Mouse (Mus musculus) heart, postnatal 0 days (tissue): Measurements from ENCODE around the gene Syn3. TPM values are rescaled to one million over a fixed set of nuclear protein-coding genes. Genes with fewer than 3 reads are reported as not detected.
A peak's percentile ranks its signal among the peaks of the same experiment; 100 is the strongest.

ENCODE experiments used
- ATAC-seq: fragments of 200-750 bp; cut with Nextera tagmentation; 2 replicates; pipeline ENCODE4 v1.8.0; 2017; ENCODE audit warnings: low read depth, moderate number of reproducible peaks, moderate library complexity; ENCODE audit not compliant: insufficient read depth
- DNase-seq: peaks from one replicate; pipeline ENCODE4 v3.0.0-alpha.2; 2016; ENCODE audit warnings: low spot score
- H3K27ac ChIP-seq: fragments of 300-500 bp; sonication (generic); 2 replicates; pipeline ENCODE4 v1.5.1; 2014; ENCODE audit warnings: low read depth, mild to moderate bottlenecking
- H3K27me3 ChIP-seq: fragments of 300-500 bp; sonication (generic); 2 replicates; pipeline ENCODE4 v1.6.1; 2014; ENCODE audit warnings: low read length, mixed read lengths; ENCODE audit not compliant: control insufficient read depth, insufficient read depth
- H3K36me3 ChIP-seq: fragments of 300-500 bp; sonication (generic); replicated peaks from 2 replicates; pipeline ENCODE4 v1.6.1; 2014; ENCODE audit warnings: low read length, mixed read lengths; ENCODE audit not compliant: control insufficient read depth, insufficient read depth
- H3K4me1 ChIP-seq: fragments of 300-500 bp; sonication (generic); 2 replicates; pipeline ENCODE4 v1.6.1; 2014; ENCODE audit warnings: antibody characterized with exemption; ENCODE audit not compliant: control insufficient read depth, insufficient read depth
- H3K4me2 ChIP-seq: fragments of 300-500 bp; sonication (generic); 2 replicates; pipeline ENCODE4 v1.6.1; 2014; ENCODE audit warnings: low read depth, mild to moderate bottlenecking, low read length, moderate library complexity
- H3K4me3 ChIP-seq: fragments of 300-500 bp; sonication (generic); 2 replicates; pipeline ENCODE4 v1.5.1; 2014; ENCODE audit warnings: low read depth, low read length
- H3K9ac ChIP-seq: fragments of 300-500 bp; sonication (generic); replicated peaks from 2 replicates; pipeline ENCODE4 v1.6.1; 2014; ENCODE audit warnings: low read depth, low read length, mixed read lengths
- H3K9me3 ChIP-seq: fragments of 300-500 bp; sonication (generic); replicated peaks from 2 replicates; pipeline ENCODE4 v1.6.1; 2016; ENCODE audit warnings: low read length; ENCODE audit not compliant: control insufficient read depth
- CTCF ChIP-seq: IDR thresholded peaks from 2 replicates; pipeline ENCODE4 v1.5.1; 2016; ENCODE audit warnings: antibody characterized with exemption, control low read depth, low read depth
- EP300 ChIP-seq: IDR thresholded peaks from 2 replicates; pipeline ENCODE4 v1.6.1; 2016; ENCODE audit warnings: antibody characterized with exemption, low read depth
- WGBS: fragments of 180-500 bp; shearing (Covaris S2); extraction: QIAGEN DNeasy Blood & Tissue Kit; methylation state at CpG from one replicate; pipeline ENCODE4 v1.1.7; 2014; 5-methylcytosine and 5-hydroxymethylcytosine counted together
- polyA plus RNA-seq: library from polyadenylated mRNA; unstranded; fragments of >200 nt; fragmentation: Nextera tagmentation; extraction: Ambion mirVana; gene quantifications from 2 replicates; pipeline ENCODE4 v1.2.1, GENCODE M21; 2015
- total RNA-seq: library from RNA; depleted of rRNA; stranded (reverse); fragments of >200 nt; gene quantifications from 2 replicates; pipeline ENCODE4 v1.2.3, GENCODE M21; 2014; ENCODE audit warnings: low replicate concordance

Syn3 gene
- total and polyA plus RNA-seq, 2 experiments from 2014 or later: 0.48 TPM; not detected in 1

- no peaks in the 10 kb centered on the region for H3K9me3 ChIP-seq
- peak overlapping the region; percentile 52 for H3K27ac ChIP-seq
- H3K4me2 ChIP-seq: no peak overlapping the region
- no peak for TF ChIP-seq CTCF
- no peak for TF ChIP-seq EP300
- no peaks in the 10 kb centered on the region for H3K4me1 ChIP-seq
- no peak overlapping the region for H3K4me3 ChIP-seq
- no peaks in the 10 kb centered on the region for H3K36me3 ChIP-seq
- no peak for DNase-seq
- no peak for ATAC-seq
- no peaks in the 10 kb centered on the region for H3K27me3 ChIP-seq
- no peak overlapping the region for H3K9ac ChIP-seq
- WGBS: 58% methylated on average over 5 of the region's 5 CpGs
Measured at GRCm38 (mm10) chr10:86137589-86138173, 361.0 kb downstream of the Syn3 start.

- no peak overlapping the region for H3K4me3 ChIP-seq
- no peak for TF ChIP-seq EP300
- no peak for TF ChIP-seq CTCF
- WGBS: 52% methylated on average over 3 of the region's 3 CpGs
Measured at GRCm38 (mm10) chr10:86137106-86137505, 361.6 kb downstream of the Syn3 start.

DNA sequence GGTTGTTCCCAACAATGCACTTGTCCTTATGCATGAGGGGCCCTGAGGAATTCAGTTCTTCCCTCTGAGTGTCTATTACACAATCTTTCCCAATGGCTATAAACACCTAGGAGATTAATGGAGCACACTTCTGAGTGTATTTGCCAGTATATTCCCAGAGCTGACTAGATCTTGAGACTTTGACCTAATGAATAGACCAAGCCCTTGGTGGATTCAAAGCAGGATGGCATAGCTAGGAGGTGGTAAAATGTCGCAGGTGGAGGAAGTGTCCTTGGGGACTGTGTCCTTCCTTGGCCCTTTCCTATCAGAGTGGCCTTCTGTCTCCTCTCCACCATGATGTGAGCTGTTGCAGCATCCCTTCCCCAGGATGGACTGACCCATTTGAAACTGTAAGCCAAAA, 362.4 kb downstream of the Syn3 start:
- H3K4me1 ChIP-seq: no peaks in the 10 kb centered on the region
- DNase-seq (no peak), ATAC-seq (no peak)
- 93% methylated on average over 1 of the region's 1 CpGs for WGBS
- H3K9ac ChIP-seq: no peak overlapping the region
- H3K4me2 ChIP-seq: no peak overlapping the region
- H3K27ac ChIP-seq: no peak overlapping the region
- no peaks in the 10 kb centered on the region for H3K36me3 ChIP-seq
- no peaks in the 10 kb centered on the region for H3K27me3 ChIP-seq
- H3K9me3 ChIP-seq: no peaks in the 10 kb centered on the region
- no peak for TF ChIP-seq EP300
- H3K4me3 ChIP-seq: no peak overlapping the region

More at GRCm38 (mm10) chr10:86137106-86137505, 361.6 kb downstream of the Syn3 start:
- H3K27ac ChIP-seq: peak overlapping the region; percentile 11; the same call in 1 of the 2 replicates
- ATAC-seq (no peak), DNase-seq (no peak)
- H3K9ac ChIP-seq: no peak overlapping the region
- no peaks in the 10 kb centered on the region for H3K9me3 ChIP-seq
- no peaks in the 10 kb centered on the region for H3K36me3 ChIP-seq
- H3K27me3 ChIP-seq: no peaks in the 10 kb centered on the region
- no peaks in the 10 kb centered on the region for H3K4me1 ChIP-seq
- no peak overlapping the region for H3K4me2 ChIP-seq

DNA sequence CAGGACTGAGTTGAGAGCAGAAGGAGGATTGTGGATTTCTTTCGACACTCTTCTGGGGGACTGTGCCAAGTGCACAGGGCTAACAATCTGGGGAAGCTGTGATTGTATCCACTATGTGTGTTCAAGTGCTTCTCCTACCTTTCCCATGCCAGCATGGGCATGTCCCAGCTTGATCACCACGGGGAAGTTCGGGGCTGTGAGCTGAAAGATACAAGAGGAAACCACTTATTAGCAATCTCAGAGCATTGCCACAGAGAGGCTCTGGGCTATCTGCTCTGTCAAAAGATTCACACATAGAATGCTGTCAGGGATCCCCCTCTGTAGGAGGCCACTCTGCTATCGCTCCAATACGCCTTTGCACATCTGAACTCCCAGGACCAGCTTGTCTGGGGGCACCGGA, 363.8 kb downstream of the Syn3 start:
- H3K27me3 ChIP-seq: no peaks in the 10 kb centered on the region
- TF ChIP-seq EP300 (no peak), CTCF (no peak)
- no peak overlapping the region for H3K9ac ChIP-seq
- H3K4me3 ChIP-seq: no peak overlapping the region
- no peak for ATAC-seq
- WGBS: 47% methylated on average over 6 of the region's 6 CpGs
- no peak for DNase-seq
- H3K36me3 ChIP-seq: no peaks in the 10 kb centered on the region
- H3K4me2 ChIP-seq: no peak overlapping the region
- no peak overlapping the region for H3K27ac ChIP-seq
- no peaks in the 10 kb centered on the region for H3K4me1 ChIP-seq
- no peaks in the 10 kb centered on the region for H3K9me3 ChIP-seq

DNA sequence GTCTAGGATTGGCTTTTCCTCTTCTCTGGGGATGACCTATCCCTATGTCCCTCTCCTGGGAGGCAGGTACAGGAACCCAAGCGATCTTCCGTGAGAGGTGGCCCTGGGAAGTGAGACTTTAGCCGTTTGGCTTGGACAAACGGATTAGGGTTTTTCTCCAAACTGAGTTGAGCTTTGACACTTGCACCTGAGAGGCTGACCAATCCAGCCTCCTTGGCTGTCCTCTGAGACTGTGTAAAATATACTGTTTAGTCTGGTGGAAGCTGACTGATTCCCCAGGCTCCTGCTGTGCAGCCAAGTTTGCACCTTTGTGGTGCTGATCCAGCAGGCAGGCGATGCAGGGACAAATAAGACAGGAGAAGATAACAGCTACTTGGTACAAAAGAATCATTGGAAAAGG, 364.4 kb downstream of the Syn3 start:
- WGBS: 74% methylated on average over 5 of the region's 5 CpGs
- Histone ChIP-seq H3K27me3 (no peaks in the 10 kb centered on the region), H3K27ac (no peak overlapping the region), H3K9me3 (no peaks in the 10 kb centered on the region), H3K4me1 (no peaks in the 10 kb centered on the region), H3K4me2 (no peak overlapping the region), H3K4me3 (no peak overlapping the region), H3K36me3 (no peaks in the 10 kb centered on the region), H3K9ac (no peak overlapping the region)
- ATAC-seq: no peak
- DNase-seq: no peak
- TF ChIP-seq CTCF (no peak), EP300 (no peak)

GRCm38 (mm10) chr10:86132420-86132956, 366.2 kb downstream of the Syn3 start:
- no peaks in the 10 kb centered on the region for H3K9me3 ChIP-seq
- 70% methylated on average over 10 of the region's 10 CpGs for WGBS
- no peak for ATAC-seq

More at GRCm38 (mm10) chr10:86132420-86132956, 366.2 kb downstream of the Syn3 start:
- Histone ChIP-seq H3K27me3 (no peaks in the 10 kb centered on the region), H3K4me1 (no peaks in the 10 kb centered on the region), H3K9ac (no peak overlapping the region), H3K36me3 (no peaks in the 10 kb centered on the region), H3K4me2 (no peak overlapping the region), H3K4me3 (no peak overlapping the region), H3K27ac (no peak overlapping the region)
- no peak for DNase-seq
- no peak for TF ChIP-seq EP300
- TF ChIP-seq CTCF: no peak
